Mouse (Mus musculus) E14TG2a.4 (cell line): ENCODE measurements at regions not wholly inside any gene's neighbourhood (a gene's known extent, or its start where the extent isn't known, plus 50 kb on each side); places are given as distances from the start of the nearest gene placed in this dataset.

Experiments used
- H3K27me3 ChIP-seq: 2 replicates; pipeline ENCODE4 v1.6.1; 2014; ENCODE audit warnings: low read length, control low read depth; ENCODE audit not compliant: insufficient read depth
- H3K36me3 ChIP-seq: 2 replicates; pipeline ENCODE4 v1.6.1; 2014; ENCODE audit warnings: low read length, control low read depth; ENCODE audit not compliant: insufficient read depth
- H3K4me1 ChIP-seq: replicated peaks from 2 replicates; pipeline ENCODE4 v1.6.1; 2014; ENCODE audit warnings: low read depth, low read length, control low read depth
- H3K4me3 ChIP-seq: replicated peaks from 2 replicates; pipeline ENCODE4 v1.5.1; 2014; ENCODE audit warnings: mild to moderate bottlenecking, low read length
- H3K9me3 ChIP-seq: 2 replicates; pipeline ENCODE4 v1.6.1; 2014; ENCODE audit warnings: low read length, control low read depth
- CTCF ChIP-seq: conservative IDR thresholded peaks from 2 replicates; pipeline ENCODE4 v1.5.1; 2014; ENCODE audit warnings: low read length
- NANOG ChIP-seq: IDR thresholded peaks from 2 replicates; pipeline ENCODE4 v1.6.1; 2014; ENCODE audit warnings: borderline replicate concordance, low read length, mixed read lengths
- POU5F1 ChIP-seq: IDR thresholded peaks from 2 replicates; pipeline ENCODE4 v1.6.1; 2014; ENCODE audit warnings: low read length, borderline replicate concordance

- peaks cover 3% of the 10 kb centered on the region; the same call in 1 of the 2 replicates for H3K36me3 ChIP-seq
- TF ChIP-seq NANOG = peak; percentile 72; the same call in 1 of the 2 replicates
- TF ChIP-seq POU5F1 = no peak
- peaks cover 6% of the 10 kb centered on the region; the same call in 1 of the 2 replicates for H3K27me3 ChIP-seq
- H3K4me1 ChIP-seq = peaks cover 46% of the 10 kb centered on the region
- H3K4me3 ChIP-seq = no peak overlapping the region
- H3K9me3 ChIP-seq = peaks cover 39% of the 10 kb centered on the region
Observed at GRCm38 (mm10) chr5:118351301-118351700, 106.3 kb downstream of the 2410131K14Rik start.

DNA sequence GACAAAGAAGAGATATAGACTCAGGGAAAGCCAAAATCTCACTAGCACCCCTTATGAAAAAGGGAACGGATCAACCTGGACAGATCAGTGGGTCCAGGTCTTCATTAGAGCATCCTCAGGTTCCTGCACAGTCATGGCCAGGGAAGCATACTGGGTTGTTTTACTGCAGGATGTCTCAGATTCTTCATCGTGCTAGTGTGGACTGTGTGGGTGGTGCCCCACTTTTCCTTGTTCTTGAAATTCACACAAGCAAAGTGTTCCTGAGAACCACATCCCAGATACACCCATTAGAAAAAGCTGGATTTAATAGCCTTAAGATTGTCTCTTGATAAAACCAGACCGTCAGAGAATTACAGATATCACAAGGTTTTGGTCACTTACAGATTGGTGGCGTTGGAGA is 107.1 kb downstream of the 2410131K14Rik start:
- Histone ChIP-seq H3K4me1 (peaks cover 54% of the 10 kb centered on the region), H3K27me3 (no peaks in the 10 kb centered on the region), H3K4me3 (no peak overlapping the region), H3K36me3 (peaks cover 3% of the 10 kb centered on the region; the same call in 1 of the 2 replicates), H3K9me3 (peaks cover 39% of the 10 kb centered on the region)
- TF ChIP-seq CTCF = no peak
- TF ChIP-seq POU5F1 = no peak
- no peak for TF ChIP-seq NANOG

GRCm38 (mm10) chr5:118353061-118353460 is 108.0 kb downstream of the 2410131K14Rik start:
- no peak for TF ChIP-seq NANOG
- no peak for TF ChIP-seq CTCF
- TF ChIP-seq POU5F1 = no peak
- peaks cover 3% of the 10 kb centered on the region; the same call in 1 of the 2 replicates for H3K36me3 ChIP-seq
- H3K4me1 ChIP-seq = peaks cover 51% of the 10 kb centered on the region
- H3K4me3 ChIP-seq = peak overlapping the region; percentile 29; the same call in 1 of the 2 replicates
- H3K27me3 ChIP-seq = no peaks in the 10 kb centered on the region
- H3K9me3 ChIP-seq = peaks cover 39% of the 10 kb centered on the region

- Histone ChIP-seq H3K27me3 (0 out of 2 replicates have a peak, but pooled peaks cover 2% of the 10 kb centered on the region), H3K9me3 (peaks cover 39% of the 10 kb centered on the region), H3K4me3 (peak overlapping the region; percentile 60), H3K36me3 (peaks cover 3% of the 10 kb centered on the region; the same call in 1 of the 2 replicates), H3K4me1 (peaks cover 56% of the 10 kb centered on the region)
- TF ChIP-seq CTCF (no peak), NANOG (peak; percentile 32; the same call in 1 of the 2 replicates)
Observed at GRCm38 (mm10) chr5:118353689-118354088, 108.7 kb downstream of the 2410131K14Rik start.

- Histone ChIP-seq H3K9me3 (peaks cover 35% of the 10 kb centered on the region), H3K4me1 (peaks cover 61% of the 10 kb centered on the region), H3K27me3 (0 out of 2 replicates have a peak, but pooled peaks cover 2% of the 10 kb centered on the region), H3K36me3 (peaks cover 3% of the 10 kb centered on the region; the same call in 1 of the 2 replicates), H3K4me3 (peak overlapping the region; percentile 60)
- no peak for TF ChIP-seq NANOG
- TF ChIP-seq POU5F1 = no peak
- TF ChIP-seq CTCF = no peak
Observed at GRCm38 (mm10) chr5:118354127-118354526, 109.1 kb downstream of the 2410131K14Rik start.

- no peak for TF ChIP-seq NANOG
- no peak for TF ChIP-seq POU5F1
- no peak for TF ChIP-seq CTCF
- peaks cover 67% of the 10 kb centered on the region for H3K4me1 ChIP-seq
Observed at GRCm38 (mm10) chr5:118354871-118355270, 109.8 kb downstream of the 2410131K14Rik start.

DNA sequence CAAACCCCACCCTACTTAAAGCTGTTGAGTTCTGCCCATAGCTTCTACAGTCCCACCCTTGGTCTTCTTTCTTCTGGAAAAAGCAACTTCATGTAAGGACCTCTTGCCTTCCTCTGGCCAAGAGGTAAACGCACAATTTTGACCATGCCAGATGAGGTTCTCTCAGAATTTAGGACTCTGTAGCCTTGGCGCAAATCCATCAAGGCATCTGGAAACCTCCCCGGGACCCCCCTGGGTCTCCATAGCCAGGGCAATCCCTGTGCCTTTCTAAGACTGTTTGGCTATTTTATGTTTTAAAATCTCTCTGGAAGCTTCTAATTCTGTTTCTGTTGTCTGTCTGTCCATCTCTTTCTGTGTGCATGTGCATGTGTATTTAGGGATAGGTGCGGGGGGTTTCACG is 110.3 kb downstream of the 2410131K14Rik start:
- H3K9me3 ChIP-seq = peaks cover 23% of the 10 kb centered on the region
- 0 out of 2 replicates have a peak, but pooled peaks cover 5% of the 10 kb centered on the region for H3K27me3 ChIP-seq
- TF ChIP-seq CTCF = no peak
- H3K4me3 ChIP-seq = peak overlapping the region; percentile 23; the same call in 1 of the 2 replicates
- H3K4me1 ChIP-seq = peaks cover 71% of the 10 kb centered on the region
- peaks cover 3% of the 10 kb centered on the region; the same call in 1 of the 2 replicates for H3K36me3 ChIP-seq

More at GRCm38 (mm10) chr5:118354871-118355270, 109.8 kb downstream of the 2410131K14Rik start:
- H3K4me3 ChIP-seq = 0 out of 2 replicates have a peak overlapping the region, but pooled peaks have one; percentile 23
- peaks cover 27% of the 10 kb centered on the region for H3K9me3 ChIP-seq
- H3K27me3 ChIP-seq = 0 out of 2 replicates have a peak, but pooled peaks cover 2% of the 10 kb centered on the region
- H3K36me3 ChIP-seq = peaks cover 3% of the 10 kb centered on the region; the same call in 1 of the 2 replicates

DNA sequence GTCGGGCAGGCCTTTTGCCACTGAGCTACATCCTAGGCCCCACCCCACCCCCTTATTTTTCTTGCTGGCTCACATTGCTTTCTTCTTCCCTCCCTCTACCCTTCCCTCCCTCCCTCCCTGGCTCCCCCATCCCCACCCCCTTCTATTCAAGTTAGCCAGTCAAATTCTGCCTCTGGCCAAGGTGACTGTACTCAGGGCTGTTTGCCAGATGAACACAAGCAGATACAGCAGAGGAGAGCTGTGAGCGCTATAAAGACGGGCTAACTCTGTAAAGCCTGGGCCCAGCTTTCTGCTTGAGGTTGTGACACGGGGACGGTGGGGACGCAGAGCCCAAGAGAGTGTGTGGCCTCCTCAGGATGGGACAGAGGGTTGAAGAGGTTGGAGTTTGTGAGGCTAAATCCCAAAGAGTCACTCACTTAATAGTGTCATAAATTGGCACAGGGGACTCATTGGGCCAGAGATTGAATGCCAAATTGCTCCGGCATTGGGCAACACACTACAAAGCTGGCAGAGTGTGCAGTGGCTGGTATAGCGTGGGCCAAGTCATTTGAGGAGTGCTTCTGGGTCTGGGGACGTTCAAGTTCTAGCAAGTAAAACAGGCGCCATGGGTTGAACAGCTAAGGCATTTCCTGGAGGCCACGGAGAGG is 110.8 kb downstream of the 2410131K14Rik start:
- H3K9me3 ChIP-seq = peaks cover 18% of the 10 kb centered on the region
- H3K27me3 ChIP-seq = 0 out of 2 replicates have a peak, but pooled peaks cover 10% of the 10 kb centered on the region
- TF ChIP-seq CTCF (no peak), NANOG (no peak), POU5F1 (no peak)
- H3K4me3 ChIP-seq = no peak overlapping the region
- H3K36me3 ChIP-seq = peaks cover 3% of the 10 kb centered on the region; the same call in 1 of the 2 replicates
- peaks cover 76% of the 10 kb centered on the region for H3K4me1 ChIP-seq
